Mouse (Mus musculus) lung, postnatal 0 days (tissue): ENCODE measurements at regions not wholly inside any gene's neighbourhood (a gene's known extent, or its start where the extent isn't known, plus 50 kb on each side); places are given as distances from the start of the nearest gene placed in this dataset.

Experiments used
- ATAC-seq: fragments of 200-750 bp; cut with Nextera tagmentation; 2 replicates; pipeline ENCODE4 v1.8.0; 2017; ENCODE audit warnings: moderate library complexity
- DNase-seq: peaks from one replicate; pipeline ENCODE4 v3.0.0-alpha.2; 2016; ENCODE audit warnings: low spot score
- H3K27ac ChIP-seq: fragments of 300-500 bp; sonication (generic); 2 replicates; pipeline ENCODE4 v1.5.1; 2014; ENCODE audit warnings: antibody characterized with exemption, mild to moderate bottlenecking, low read length, mixed read lengths
- H3K27me3 ChIP-seq: fragments of 300-500 bp; sonication (generic); replicated peaks from 2 replicates; pipeline ENCODE4 v1.6.1; 2014; ENCODE audit warnings: low read length, mixed read lengths; ENCODE audit not compliant: insufficient read depth
- H3K36me3 ChIP-seq: fragments of 300-500 bp; sonication (generic); 2 replicates; pipeline ENCODE4 v1.6.1; 2014; ENCODE audit warnings: low read length, mixed read lengths; ENCODE audit not compliant: insufficient read depth
- H3K4me1 ChIP-seq: fragments of 300-500 bp; sonication (generic); 2 replicates; pipeline ENCODE4 v1.6.1; 2014; ENCODE audit warnings: antibody characterized with exemption, low read depth, low read length, mixed read lengths; ENCODE audit not compliant: insufficient read depth
- H3K4me2 ChIP-seq: fragments of 300-500 bp; sonication (generic); replicated peaks from 2 replicates; pipeline ENCODE4 v1.6.1; 2014; ENCODE audit warnings: low read depth, mild to moderate bottlenecking, low read length, moderate library complexity, mixed read lengths
- H3K4me3 ChIP-seq: fragments of 300-500 bp; sonication (generic); 2 replicates; pipeline ENCODE4 v1.5.1; 2014; ENCODE audit warnings: low read depth, low read length
- H3K9ac ChIP-seq: fragments of 300-500 bp; sonication (generic); replicated peaks from 2 replicates; pipeline ENCODE4 v1.6.1; 2014; ENCODE audit warnings: low read depth, mild to moderate bottlenecking
- H3K9me3 ChIP-seq: fragments of 300-500 bp; sonication (generic); 2 replicates; pipeline ENCODE4 v1.6.1; 2016; ENCODE audit warnings: low read length, mixed read lengths
- CTCF ChIP-seq: IDR thresholded peaks from 2 replicates; pipeline ENCODE4 v1.5.1; 2016; ENCODE audit warnings: antibody characterized with exemption, mild to moderate bottlenecking
- EP300 ChIP-seq: IDR thresholded peaks from 2 replicates; pipeline ENCODE4 v1.6.1; 2016; ENCODE audit warnings: antibody characterized with exemption, mild to moderate bottlenecking, control low read depth
- WGBS: fragments of 180-500 bp; shearing (Covaris S2); extraction: QIAGEN DNeasy Blood & Tissue Kit; methylation state at CpG from one replicate; pipeline ENCODE4 v1.1.7; 2014; 5-methylcytosine and 5-hydroxymethylcytosine counted together

GRCm38 (mm10) chr6:104082242-104082641 lies 410.3 kb upstream of the Cntn6 start:
- Histone ChIP-seq H3K27me3 (no peaks in the 10 kb centered on the region), H3K4me2 (no peak overlapping the region), H3K4me3 (no peak overlapping the region), H3K9ac (no peak overlapping the region), H3K36me3 (no peaks in the 10 kb centered on the region), H3K4me1 (no peaks in the 10 kb centered on the region), H3K27ac (no peak overlapping the region), H3K9me3 (no peaks in the 10 kb centered on the region)
- 51% methylated on average over 2 of the region's 2 CpGs for WGBS
- no peak for ATAC-seq
- TF ChIP-seq EP300 (no peak), CTCF (no peak)
- peak; percentile 37 for DNase-seq

- no peak for DNase-seq
- Histone ChIP-seq H3K4me1 (no peaks in the 10 kb centered on the region), H3K9ac (no peak overlapping the region), H3K27ac (no peak overlapping the region), H3K4me3 (no peak overlapping the region), H3K4me2 (no peak overlapping the region), H3K27me3 (no peaks in the 10 kb centered on the region), H3K36me3 (no peaks in the 10 kb centered on the region), H3K9me3 (no peaks in the 10 kb centered on the region)
- TF ChIP-seq EP300 (no peak), CTCF (no peak)
- WGBS, result 69% methylated on average over 5 of the region's 5 CpGs
- no peak for ATAC-seq
Observed at GRCm38 (mm10) chr6:104108386-104108785, 384.2 kb upstream of the Cntn6 start.
